ENCODE assay signal across 23 mouse cellular contexts in the genomic region with DNA sequence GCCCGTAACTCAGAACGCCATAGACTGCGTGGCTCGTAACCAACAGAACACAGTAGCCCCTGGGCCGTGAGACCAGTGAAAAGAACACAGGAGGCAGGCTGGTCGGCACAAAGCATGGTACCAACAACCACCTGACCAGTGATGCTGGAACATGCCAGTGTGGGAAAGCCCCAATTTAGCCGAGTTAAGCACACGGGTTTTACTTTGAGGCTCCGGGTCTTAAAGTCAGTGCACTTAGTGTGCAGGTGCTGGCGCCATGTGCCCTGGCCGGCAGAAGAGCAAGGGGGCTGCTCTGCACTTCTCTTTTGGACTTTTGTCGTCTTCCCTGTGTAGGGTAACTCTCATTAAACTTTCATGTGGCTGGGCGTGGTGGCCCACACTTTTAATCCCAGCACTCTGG. TPM values are rescaled to one million over a fixed set of nuclear protein-coding genes. Genes with fewer than 3 reads are reported as not detected.
DNase-seq lines count a peak whose midpoint lies in the region; ATAC-seq and TF ChIP-seq lines count a peak whose summit lies in the region.
"Had no signal": no experiment of that assay in that cellular context is flagged by ENCODE, and none has a peak within 500 bp of the region (broad histone marks: within the 10 kb centered on the region; RNA-seq: fewer than 3 reads in every experiment).

No protein-coding gene starts in this region.

- H3K9ac ChIP-seq in heart, embryonic 15.5 days: no peak overlapping the region
- H3K9ac ChIP-seq in CH12.LX (ENCODE audit: insufficient read depth, low read depth): no peak overlapping the region
- H3K9ac ChIP-seq: embryonic facial prominence, embryonic 12.5 days; forebrain, embryonic 13.5 days; forebrain, embryonic 15.5 days; forebrain, postnatal 0 days had no signal

- TF ChIP-seq EP300 in CH12.LX (IDR thresholded peaks at IDR 0.05; ENCODE audit: low read length): peak; percentile 30

- no peaks in the 10 kb centered on the region for H3K79me2 ChIP-seq in CH12.LX (replicated peaks; ENCODE audit: control insufficient read depth, extremely low read depth, insufficient read depth, poor library complexity, severe bottlenecking)

- no peak for TF ChIP-seq RAD21 in CH12.LX (IDR thresholded peaks at IDR 0.05; ENCODE audit: low read depth, low read length)

- intact Hi-C loops in gastrocnemius, adult 2 months (cut with DNase I): no loop called here

- no peaks in the 10 kb centered on the region for H3K9me3 ChIP-seq in heart, embryonic 15.5 days (replicated peaks)
- H3K9me3 ChIP-seq in CH12.LX (replicated peaks; ENCODE audit: low read length): no peaks in the 10 kb centered on the region
- H3K9me3 ChIP-seq: embryonic facial prominence, embryonic 10.5 days; embryonic facial prominence, embryonic 12.5 days; forebrain, embryonic 13.5 days; forebrain, embryonic 15.5 days had no signal

- peaks cover 87% of the 10 kb centered on the region for H3K4me1 ChIP-seq in heart, embryonic 15.5 days (replicated peaks)
- H3K4me1 ChIP-seq in CH12.LX (ENCODE audit: control insufficient read depth in 1 of 2, insufficient read depth in 2 of 2): peaks cover 45 to 76% of the 10 kb centered on the region in 2 experiments

- H3K36me3 ChIP-seq in heart, embryonic 15.5 days: no peaks in the 10 kb centered on the region
- H3K36me3 ChIP-seq in CH12.LX (replicated peaks in 1 of 2; ENCODE audit: control insufficient read depth in 1 of 2, insufficient read depth in 1 of 2, low read length in 1 of 2): peaks cover 0 to 30% of the 10 kb centered on the region in 2 experiments
- H3K36me3 ChIP-seq: embryonic facial prominence, embryonic 10.5 days; embryonic facial prominence, embryonic 12.5 days; forebrain, embryonic 15.5 days had no signal

- no peak for ATAC-seq in heart, embryonic 15.5 days (replicated peaks; ENCODE audit: insufficient number of reproducible peaks, insufficient read depth, low FRiP score, low read depth)
- ATAC-seq: activated CD4-positive, CD25-positive, alpha-beta regulatory T cell, adult 4 months; CD4-positive, CD25-positive, alpha-beta regulatory T cell, adult 4 months; forebrain, embryonic 13.5 days; forebrain, embryonic 15.5 days; forebrain, postnatal 0 days; Patski had no signal

- no peak for TF ChIP-seq CTCF in gastrocnemius, adult 2 months (IDR thresholded peaks at IDR 0.05)
- TF ChIP-seq CTCF in CH12.LX (conservative IDR thresholded peaks at IDR 0.05 in 1 of 2, IDR thresholded peaks at IDR 0.05 in 1 of 2; ENCODE audit: low read depth in 2 of 2, low read length in 2 of 2): no peak

- H3K27ac ChIP-seq in gastrocnemius, adult 2 months: peak overlapping the region; percentile 62; the same call in 1 of the 2 replicates
- 0 out of 2 replicates have a peak overlapping the region, but pooled peaks have one; percentile 17 for H3K27ac ChIP-seq in heart, embryonic 15.5 days
- no peak overlapping the region for H3K27ac ChIP-seq in CH12.LX (ENCODE audit: insufficient read depth, low read depth)
- H3K27ac ChIP-seq: embryonic facial prominence, embryonic 10.5 days; embryonic facial prominence, embryonic 12.5 days; forebrain, embryonic 13.5 days; forebrain, embryonic 15.5 days had no signal

- in situ Hi-C loops in CH12.LX (cut with MboI; ENCODE audit: low pct_ligation_motif_present, low pct_unique_long_range_greater_than_20kb, low sequenced_read_pairs): no loop called here

- dilution Hi-C loops in CH12.LX (cut with MboI; ENCODE audit: extremely low pct_ligation_motif_present, extremely low pct_unique_long_range_greater_than_20kb, low sequenced_read_pairs): no loop called here

- H3K4me3 ChIP-seq in gastrocnemius, adult 2 months: no peak overlapping the region
- H3K4me3 ChIP-seq in heart, embryonic 15.5 days: no peak overlapping the region
- no peak overlapping the region for H3K4me3 ChIP-seq in CH12.LX (replicated peaks in 1 of 3; ENCODE audit: low read depth in 2 of 3, low read length in 2 of 3, poor library complexity in 1 of 3)
- H3K4me3 ChIP-seq: embryonic facial prominence, embryonic 10.5 days; embryonic facial prominence, embryonic 12.5 days; forebrain, embryonic 13.5 days; forebrain, embryonic 15.5 days had no signal

- WGBS in heart, embryonic 15.5 days: 86% methylated on average over 13 of the region's 13 CpGs

- no peaks in the 10 kb centered on the region for H3K27me3 ChIP-seq in heart, embryonic 15.5 days
- H3K27me3 ChIP-seq in CH12.LX (replicated peaks): no peaks in the 10 kb centered on the region
- H3K27me3 ChIP-seq: Patski had no signal

- DNase-seq in gastrocnemius, adult 2 months: no peak
- no peak for DNase-seq in gastrocnemius, adult 18-20 months (ENCODE audit: low spot score)
- no peak for DNase-seq in heart, postnatal 4 days
- peak; percentile 62 for DNase-seq in CH12.LX (ENCODE audit: extremely low read depth)
- DNase-seq in lung, postnatal 36 days: no peak
- DNase-seq: adrenal gland, adult 8-10 months; adrenal gland, postnatal 14 days; adrenal gland, postnatal 36 days; B cell, adult 2 months; cerebellum, adult 2 months; cerebellum, adult 9-10 months; forebrain, postnatal 0 days had no signal

- peak; percentile 35; the same call in 1 of the 2 replicates for TF ChIP-seq POLR2A in CH12.LX (IDR thresholded peaks at IDR 0.05; ENCODE audit: low read depth, low read length)

- no peak overlapping the region for H3K4me2 ChIP-seq in heart, embryonic 15.5 days
- no peak overlapping the region for H3K4me2 ChIP-seq in CH12.LX (ENCODE audit: insufficient read depth, low read depth, poor library complexity, severe bottlenecking)
- H3K4me2 ChIP-seq: embryonic facial prominence, embryonic 12.5 days; forebrain, embryonic 13.5 days; forebrain, embryonic 15.5 days had no signal

TF ChIP-seq in CH12.LX, 34 proteins besides CTCF, POLR2A, EP300 and RAD21:
- TF ChIP-seq USF1 (IDR thresholded peaks at IDR 0.05; ENCODE audit: low read depth, low read length) (peak; percentile 37; the same call in 1 of the 2 replicates), ZMIZ1 (IDR thresholded peaks at IDR 0.05; ENCODE audit: low read depth, low read length) (no peak), ZNF384 (IDR thresholded peaks at IDR 0.05; ENCODE audit: low read depth, low read length) (no peak), MAX (IDR thresholded peaks at IDR 0.05; ENCODE audit: low read length) (peak; percentile 85), MYC (IDR thresholded peaks at IDR 0.05; ENCODE audit: low read depth, low read length) (peak; percentile 92), SMC3 (IDR thresholded peaks at IDR 0.05; ENCODE audit: low read depth, low read length) (no peak), NRF1 (IDR thresholded peaks at IDR 0.05; ENCODE audit: low read depth, low read length) (0 out of 2 replicates have a peak, but pooled peaks have one; percentile 28), UBTF (IDR thresholded peaks at IDR 0.05; ENCODE audit: low read depth, low read length) (0 out of 2 replicates have a peak, but pooled peaks have one; percentile 32), GABPA (IDR thresholded peaks at IDR 0.05; ENCODE audit: insufficient replicate concordance, low read depth, low read length) (no peak), TCF12 (IDR thresholded peaks at IDR 0.05; ENCODE audit: low read depth, low read length) (0 out of 2 replicates have a peak, but pooled peaks have one; percentile 48), MEF2A (IDR thresholded peaks at IDR 0.05; ENCODE audit: borderline replicate concordance, low read depth, low read length) (0 out of 2 replicates have a peak, but pooled peaks have one; percentile 13), JUND (conservative IDR thresholded peaks at IDR 0.05; ENCODE audit: low read depth, low read length) (no peak), MXI1 (IDR thresholded peaks at IDR 0.05; ENCODE audit: low read depth, low read length) (peak; percentile 72), BHLHE40 (IDR thresholded peaks at IDR 0.05; ENCODE audit: low read depth, low read length) (peak; percentile 44; the same call in 1 of the 2 replicates), MAZ (IDR thresholded peaks at IDR 0.05; ENCODE audit: low read depth, low read length) (no peak)

RNA-seq across cellular contexts. Expression of a gene that starts 4.1 kb away (rescaled TPM):
- 1 to 10 TPM; 3.4 to 7.3 TPM for total RNA-seq in gastrocnemius, adult 2 months (2021)
- 1 to 10 TPM; 3.4 to 4.5 TPM for total RNA-seq in gastrocnemius, adult 18-20 months (2021)
- 11.2 and 13.2 TPM in 2 replicates for polyA plus RNA-seq in heart, embryonic 15.5 days (2015; fragmentation: Nextera tagmentation; extraction: Ambion mirVana)
- total RNA-seq in heart, postnatal 4 days (2021): 10 to 100 TPM; 30.1 to 30.6 TPM
- 0.21 and 0.30 TPM in 2 replicates for total RNA-seq in CH12.LX (2012; rRNA removed)
- 0.61 and 0.70 TPM in 2 replicates for total RNA-seq in CH12.LX (2014; rRNA removed)
- 1.4 and 1.8 TPM in 2 replicates for polyA plus RNA-seq in CH12.LX (2012; ENCODE audit: insufficient read length, low read depth)
- polyA plus RNA-seq: activated CD4-positive, CD25-positive, alpha-beta regulatory T cell, adult 4 months had no signal

RNA-seq across cellular contexts. Expression of a gene that starts 21.5 kb away (rescaled TPM):
- not detected for total RNA-seq in gastrocnemius, adult 2 months (2021)
- not detected for total RNA-seq in gastrocnemius, adult 18-20 months (2021)
- polyA plus RNA-seq in heart, embryonic 15.5 days (2015; fragmentation: Nextera tagmentation; extraction: Ambion mirVana): not detected in 2 replicates
- not detected for total RNA-seq in heart, postnatal 4 days (2021)
- total RNA-seq in CH12.LX (2012; rRNA removed) (0.13 and 0.21 TPM in 2 replicates), CH12.LX (2014; rRNA removed) (not detected in 2 replicates)
- polyA plus RNA-seq in CH12.LX (2012; ENCODE audit: insufficient read length, low read depth): 0.17 TPM in 1 of 2 replicates, not detected in the other
- total RNA-seq: adrenal gland, adult 18-20 months; adrenal gland, adult 8-10 months; adrenal gland, postnatal 14 days; adrenal gland, postnatal 36 days; G1E had no signal
- polyA plus RNA-seq: activated CD4-positive, CD25-positive, alpha-beta regulatory T cell, adult 4 months; CD4-positive, CD25-positive, alpha-beta regulatory T cell, adult 4 months; embryonic facial prominence, embryonic 14.5 days; forebrain, embryonic 13.5 days; forebrain, postnatal 0 days; G1E had no signal

RNA-seq across cellular contexts. Expression of a gene that starts 27.1 kb away (rescaled TPM):
- total RNA-seq in gastrocnemius, adult 2 months (2021): 10 to 100 TPM; 18.1 to 19.3 TPM
- total RNA-seq in gastrocnemius, adult 18-20 months (2021): 10 to 100 TPM; 19.8 to 19.9 TPM
- 15.3 and 20.3 TPM in 2 replicates for polyA plus RNA-seq in heart, embryonic 15.5 days (2015; fragmentation: Nextera tagmentation; extraction: Ambion mirVana)
- 10 to 100 TPM; 32.1 to 33.3 TPM for total RNA-seq in heart, postnatal 4 days (2021)
- total RNA-seq in CH12.LX (2012; rRNA removed): 21.5 and 27.4 TPM in 2 replicates
- total RNA-seq in CH12.LX (2014; rRNA removed): 17.8 and 18.5 TPM in 2 replicates
- polyA plus RNA-seq in CH12.LX (2012; ENCODE audit: insufficient read length, low read depth): 24.2 and 29.8 TPM in 2 replicates

RNA-seq across cellular contexts. Expression of a gene that starts 48.8 kb away (rescaled TPM):
- total RNA-seq in gastrocnemius, adult 2 months (2021): not detected
- total RNA-seq in gastrocnemius, adult 18-20 months (2021): not detected
- 98.4 and 103 TPM in 2 replicates for polyA plus RNA-seq in heart, embryonic 15.5 days (2015; fragmentation: Nextera tagmentation; extraction: Ambion mirVana)
- total RNA-seq in heart, postnatal 4 days (2021): 100 to 1,000 TPM; 105 to 116 TPM
- total RNA-seq in CH12.LX (2012; rRNA removed) (0.21 and 0.51 TPM in 2 replicates), CH12.LX (2014; rRNA removed) (not detected in 2 replicates)
- polyA plus RNA-seq in CH12.LX (2012; ENCODE audit: insufficient read length, low read depth): not detected in 2 replicates
- polyA plus RNA-seq: activated CD4-positive, CD25-positive, alpha-beta regulatory T cell, adult 4 months; CD4-positive, CD25-positive, alpha-beta regulatory T cell, adult 4 months; G1E had no signal

RNA-seq across cellular contexts. Expression of a gene that starts 55.6 kb away (rescaled TPM):
- total RNA-seq in gastrocnemius, adult 2 months (2021): 100 to 1,000 TPM; 235 to 261 TPM
- total RNA-seq in gastrocnemius, adult 18-20 months (2021): 100 to 1,000 TPM; 249 to 251 TPM
- 180 and 243 TPM in 2 replicates for polyA plus RNA-seq in heart, embryonic 15.5 days (2015; fragmentation: Nextera tagmentation; extraction: Ambion mirVana)
- total RNA-seq in heart, postnatal 4 days (2021): 100 to 1,000 TPM; 312 to 319 TPM
- total RNA-seq in CH12.LX (2012; rRNA removed): 1,590 and 1,720 TPM in 2 replicates
- total RNA-seq in CH12.LX (2014; rRNA removed): 1,936 and 1,966 TPM in 2 replicates
- polyA plus RNA-seq in CH12.LX (2012; ENCODE audit: insufficient read length, low read depth): 1,935 and 2,300 TPM in 2 replicates
